Mouse (Mus musculus): ENCODE results near the gene Fam149b.

- TF ChIP-seq POLR2A (IDR thresholded peaks at IDR 0.05; ENCODE audit: borderline replicate concordance, control insufficient read depth, low read depth, low read length), result no peak
- TF ChIP-seq CTCF (IDR thresholded peaks at IDR 0.05; ENCODE audit: control insufficient read depth, insufficient read depth, low read length), result no peak
These were observed 31.2 kb downstream of the Fam149b start for GRCm38 (mm10) chr14:20379087-20379640.

Measured in bone marrow, adult 2 months (tissue).